Mouse (Mus musculus): ENCODE data around the gene Tango6.
A peak's percentile ranks its signal among the peaks of the same experiment; 100 is the strongest.

Gene Tango6

DNA sequence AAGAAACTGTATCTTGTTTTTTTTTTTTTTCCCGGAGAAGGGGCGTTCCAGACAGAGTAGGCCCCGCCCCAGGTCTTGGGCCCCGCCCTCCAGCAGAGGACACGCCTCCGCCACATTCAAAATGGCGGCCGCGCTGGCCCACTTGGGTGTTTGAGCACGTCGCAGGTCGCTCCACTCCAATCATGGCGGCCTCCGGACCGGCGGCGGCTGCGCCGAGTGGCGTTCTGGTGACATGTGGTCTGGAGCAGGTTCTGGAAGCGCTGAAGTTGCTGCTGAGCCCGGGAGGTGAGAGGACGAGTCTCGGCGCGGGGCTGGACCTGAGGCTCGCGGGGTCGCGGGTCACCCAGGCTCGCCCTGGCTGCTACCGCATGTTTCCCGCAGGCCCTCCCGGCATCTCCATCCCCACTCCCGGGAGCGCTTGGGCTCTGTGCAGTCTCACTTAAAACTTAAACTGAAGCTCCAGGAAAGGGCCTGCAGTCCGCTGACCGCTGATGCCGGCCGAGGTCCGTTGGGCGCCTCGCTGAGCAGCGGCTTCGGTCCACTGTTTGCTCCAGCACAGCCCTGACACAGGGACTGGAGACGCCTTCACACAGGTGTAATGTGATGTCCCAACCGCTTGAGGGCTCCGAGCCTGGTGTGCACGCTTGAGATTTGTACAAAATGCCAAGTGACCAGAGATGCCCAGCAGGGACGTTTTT, at the start of gene Tango6:
TSS of gene Tango6 (plus strand) at position 98 of the 698 bp plus-strand sequence.
- DNase-seq (ENCODE audit: low spot score), result peak; percentile 97

DNA sequence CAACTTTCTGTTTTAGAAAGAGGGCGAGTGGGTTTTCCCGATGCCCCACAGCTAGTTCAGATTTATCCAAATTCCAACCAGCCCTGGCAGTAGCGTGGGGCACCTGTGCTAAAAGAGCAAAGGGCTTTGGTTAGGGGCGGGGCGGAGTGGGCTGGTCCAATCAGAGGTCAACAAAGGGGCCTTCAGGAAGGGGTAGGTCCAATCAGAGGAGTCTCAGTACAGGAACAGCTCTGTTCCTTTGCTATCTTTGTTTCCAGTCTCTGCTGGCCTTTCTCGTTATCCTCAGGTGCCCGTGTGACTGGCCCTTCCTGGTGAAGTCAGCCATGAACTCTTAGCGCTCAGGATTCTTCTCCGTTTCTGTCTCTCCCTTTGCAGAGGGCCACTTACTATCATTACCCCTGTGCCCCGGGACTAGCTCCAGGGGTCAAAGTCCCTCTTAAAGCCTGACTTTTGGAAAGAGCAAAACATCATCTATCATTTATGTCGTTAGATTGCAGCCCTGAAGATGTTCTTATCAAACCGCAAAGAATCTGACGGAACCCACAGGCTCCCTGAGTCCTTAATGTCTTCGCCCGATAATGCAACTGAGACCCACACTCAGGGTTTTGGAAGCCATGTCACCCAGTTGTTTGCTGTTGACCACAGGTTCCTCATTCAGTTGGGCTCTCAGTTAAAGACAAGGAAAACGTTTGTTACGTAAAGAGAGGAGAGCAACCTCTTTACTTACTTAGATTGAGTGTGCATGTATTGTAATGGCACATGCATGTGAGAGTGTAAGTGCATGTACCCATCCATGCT, 49.3 kb upstream of the Tango6 start:
- DNase-seq (ENCODE audit: low spot score), result peak; percentile 61

DNA sequence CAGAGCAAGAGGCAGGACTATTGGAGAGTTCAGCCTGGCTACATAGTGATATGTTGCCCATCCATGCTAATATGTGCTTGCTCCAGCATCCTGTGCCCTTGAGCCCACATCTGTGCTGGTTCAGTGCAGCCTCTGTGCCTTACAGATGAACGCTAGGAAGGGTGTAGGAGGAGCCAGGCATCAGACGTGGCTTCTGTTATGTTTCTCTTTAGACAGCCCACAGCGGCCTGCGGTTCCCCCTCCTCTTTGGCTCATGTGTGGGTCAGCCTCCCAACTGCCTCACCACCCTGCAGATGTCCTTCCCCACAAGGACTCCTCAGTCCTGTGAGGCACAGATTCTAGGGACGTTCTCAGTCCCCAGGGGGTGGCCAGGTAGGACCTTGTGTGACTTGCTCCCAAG, 47.6 kb upstream of the Tango6 start:
- no peak for DNase-seq (ENCODE audit: low spot score)

DNA sequence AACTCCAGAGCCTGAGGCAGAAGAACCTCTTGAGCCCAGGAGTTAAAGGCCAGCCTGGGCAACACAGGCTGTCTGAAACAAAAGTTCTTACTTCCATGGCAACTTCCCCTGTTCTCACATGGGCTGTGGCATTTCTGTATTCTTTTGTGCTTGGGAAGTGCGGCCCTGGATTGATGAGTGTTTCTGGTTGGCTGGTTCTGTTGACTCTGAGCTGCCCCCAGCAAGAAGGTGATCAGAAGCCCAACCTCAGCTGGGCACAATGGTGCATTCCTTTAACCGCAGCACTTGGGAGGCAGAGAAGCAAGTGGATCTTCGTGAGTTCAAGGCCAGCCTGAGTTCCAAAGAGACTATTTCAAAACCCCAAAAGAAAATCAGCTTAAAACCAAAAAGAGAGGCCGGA, 45.4 kb upstream of the Tango6 start:
- DNase-seq (ENCODE audit: low spot score), result no peak

DNA sequence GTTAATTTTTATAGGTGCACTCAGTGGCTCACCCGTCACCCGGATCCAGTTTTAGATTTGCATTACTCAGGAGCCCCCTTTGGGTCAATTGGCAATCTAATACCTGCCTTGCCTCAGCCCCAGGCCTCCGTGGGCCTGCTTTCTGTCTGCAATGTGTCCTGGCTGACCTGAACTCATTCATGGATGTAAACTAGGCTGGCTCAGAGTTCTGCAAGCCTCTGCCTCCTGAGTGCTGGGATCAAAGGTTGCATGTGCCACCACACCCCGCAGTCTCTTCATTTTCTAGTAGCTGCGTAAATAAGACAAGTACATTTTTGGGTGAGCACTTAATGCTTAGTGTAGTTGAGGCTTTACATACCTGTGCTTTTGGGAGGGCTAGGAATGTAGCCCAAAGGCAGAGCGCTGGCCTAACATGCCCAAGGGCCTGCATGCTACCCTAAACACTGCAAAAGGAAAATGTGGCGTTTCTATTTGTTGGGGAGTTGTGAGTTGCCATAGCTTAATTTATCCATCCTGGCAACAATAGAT, 44.0 kb upstream of the Tango6 start:
- no peak for DNase-seq (ENCODE audit: low spot score)

DNA sequence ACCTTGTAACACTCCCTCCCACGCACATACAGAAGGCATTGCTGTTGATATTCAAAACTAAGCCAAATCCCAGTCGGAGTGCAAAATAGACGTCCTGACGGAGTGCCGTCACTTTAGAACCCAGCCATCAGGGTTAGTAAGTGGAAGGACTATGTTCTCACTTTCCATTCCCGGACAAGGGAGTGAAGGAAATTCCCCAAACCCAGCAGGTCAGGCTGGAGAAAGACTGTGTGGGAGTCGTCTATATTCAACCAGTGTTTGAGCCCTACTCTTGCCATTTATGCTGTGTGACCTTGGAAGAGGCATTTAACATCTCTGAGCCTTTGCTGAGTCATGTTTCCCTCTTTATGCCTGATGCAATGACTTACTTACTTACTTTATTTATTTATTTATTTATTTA, 42.7 kb upstream of the Tango6 start:
- DNase-seq (ENCODE audit: low spot score), result no peak

DNA sequence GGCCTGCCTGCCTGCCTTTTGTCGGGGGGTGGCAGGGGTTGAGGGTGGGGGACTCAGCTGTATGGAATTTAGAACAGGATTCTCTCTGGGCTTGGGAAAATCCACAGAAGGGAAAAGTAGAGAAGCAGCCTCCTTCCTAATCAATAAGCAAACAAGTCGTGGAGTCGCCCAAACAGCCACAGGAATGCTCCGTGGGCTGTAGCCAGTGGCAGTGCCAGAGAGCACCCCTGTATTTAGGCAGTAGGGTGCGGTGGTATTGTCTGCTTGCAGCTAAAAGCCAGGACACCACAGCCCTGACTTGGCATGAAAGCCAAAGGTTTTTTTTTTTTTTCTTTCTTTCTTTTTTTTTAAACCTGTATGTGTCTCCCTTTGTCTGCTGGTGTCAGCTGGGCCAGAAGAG, 41.9 kb upstream of the Tango6 start:
- DNase-seq (ENCODE audit: low spot score), result no peak

DNA sequence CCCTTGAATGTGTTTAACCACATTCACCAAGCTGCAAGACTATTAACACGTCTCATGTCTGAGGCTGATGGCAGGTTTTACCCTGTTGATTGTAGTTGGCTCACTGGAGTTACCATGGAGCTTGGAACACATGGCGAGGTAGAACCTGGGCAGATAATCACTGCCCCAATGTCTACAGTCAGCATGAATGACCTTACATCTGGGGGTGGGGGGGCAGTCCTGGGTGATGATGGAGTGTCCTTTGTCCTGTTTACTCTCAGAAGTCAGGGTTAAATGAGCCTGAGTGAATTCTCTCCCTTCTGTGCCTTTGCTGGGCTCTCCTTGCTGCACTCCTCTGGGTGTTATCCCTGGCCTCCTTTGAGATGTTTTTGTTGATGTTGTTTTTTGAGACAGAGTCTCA, 40.7 kb upstream of the Tango6 start:
- no peak for DNase-seq (ENCODE audit: low spot score)

DNA sequence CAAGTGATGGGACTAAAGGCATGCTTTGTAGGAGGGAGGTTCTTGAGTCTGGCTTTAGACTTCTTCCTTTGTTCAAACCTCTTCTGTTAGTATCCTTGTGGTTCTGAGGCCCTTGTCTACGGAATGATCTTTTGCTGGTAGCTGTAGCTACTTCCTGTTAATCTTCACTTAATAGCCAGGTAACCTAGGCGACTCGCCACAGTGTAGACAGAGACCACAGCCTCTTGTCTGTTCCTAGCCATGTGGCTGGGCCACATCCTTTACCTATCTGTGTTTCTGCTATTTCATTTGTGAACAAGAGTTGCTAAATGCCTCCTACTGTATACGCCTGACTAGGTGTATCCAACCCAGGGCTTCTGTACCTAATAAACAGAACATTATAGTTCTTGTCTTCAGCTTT, 39.8 kb upstream of the Tango6 start:
- DNase-seq (ENCODE audit: low spot score), result no peak

DNA sequence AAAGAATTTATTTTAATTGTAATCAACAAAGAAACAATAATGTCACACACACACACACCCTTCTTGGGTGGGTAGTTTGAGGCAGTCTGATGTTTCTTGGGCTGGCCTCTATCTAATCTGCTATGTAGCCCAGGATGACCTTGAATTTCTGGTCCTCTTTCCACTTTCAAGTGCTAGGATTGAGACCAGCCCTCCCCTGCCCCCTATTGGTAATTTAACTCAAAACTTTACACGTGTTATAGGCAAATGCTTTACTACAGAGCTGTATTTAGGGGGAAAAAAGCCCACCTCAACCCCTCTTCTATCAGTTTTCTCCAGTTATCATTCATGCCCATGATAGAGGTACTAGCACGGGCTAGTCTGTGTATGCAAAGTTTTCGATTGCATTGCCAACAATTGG, 37.9 kb upstream of the Tango6 start:
- no peak for DNase-seq (ENCODE audit: low spot score)

DNA sequence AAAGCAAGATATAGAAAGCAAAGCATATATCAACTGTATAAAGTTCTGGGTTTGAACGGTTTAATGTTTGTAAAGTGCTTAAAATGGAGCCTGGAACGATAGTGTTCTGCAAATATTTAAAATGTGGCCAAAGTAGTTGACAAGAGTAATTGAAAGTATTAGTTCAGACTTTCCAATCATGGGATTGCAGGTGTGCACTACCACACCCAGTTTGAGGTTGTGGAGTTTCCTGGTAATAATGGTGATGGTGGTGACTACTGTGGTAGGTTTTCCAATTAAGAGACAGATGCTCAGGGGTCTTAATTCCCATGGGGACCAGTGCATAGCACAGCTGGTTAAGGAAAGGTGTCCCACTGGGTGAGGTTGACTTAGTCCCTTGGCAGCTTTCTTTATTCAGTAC, 36.7 kb upstream of the Tango6 start:
- no peak for DNase-seq (ENCODE audit: low spot score)

DNA sequence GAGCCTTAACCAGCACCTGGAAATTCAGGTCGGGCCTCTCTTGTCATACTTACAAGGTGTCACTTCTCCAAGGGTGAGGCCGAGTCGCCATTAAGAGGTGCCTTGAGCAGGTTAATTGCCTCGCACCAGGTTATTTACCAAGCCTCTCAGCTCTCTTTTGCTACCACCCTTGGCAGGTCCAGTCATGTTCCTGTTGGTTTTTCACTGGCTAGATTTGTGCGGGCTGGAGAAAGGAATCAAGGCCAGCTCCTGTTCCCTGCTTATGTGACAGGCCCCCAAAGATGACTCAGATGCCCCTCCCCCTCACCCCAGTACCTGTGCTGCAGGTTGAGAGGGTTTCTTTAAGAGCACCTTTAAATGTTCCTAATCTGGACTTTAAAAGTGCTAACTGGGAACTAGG, 36.1 kb upstream of the Tango6 start:
- no peak for DNase-seq (ENCODE audit: low spot score)

DNA sequence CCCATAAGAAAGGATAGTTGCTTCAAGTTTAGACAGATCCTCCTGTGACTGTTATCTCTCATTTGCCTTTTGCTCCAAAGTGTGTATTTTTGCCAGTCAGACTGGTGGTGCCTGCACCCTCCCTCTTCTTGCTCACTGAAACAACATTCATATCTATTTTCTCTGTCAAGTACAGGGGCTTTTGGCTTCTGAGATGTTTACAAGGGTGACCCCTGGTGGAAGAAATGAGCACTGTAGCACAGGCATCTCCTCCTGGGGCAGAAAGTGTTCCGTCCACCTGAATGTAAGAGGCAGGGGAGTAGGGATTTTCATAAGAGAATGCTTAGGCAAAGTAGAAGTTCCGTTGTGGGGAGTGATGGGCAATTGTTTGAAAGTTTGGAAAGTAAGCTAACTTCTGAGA, 35.5 kb upstream of the Tango6 start:
- DNase-seq (ENCODE audit: low spot score), result peak; percentile 89

DNA sequence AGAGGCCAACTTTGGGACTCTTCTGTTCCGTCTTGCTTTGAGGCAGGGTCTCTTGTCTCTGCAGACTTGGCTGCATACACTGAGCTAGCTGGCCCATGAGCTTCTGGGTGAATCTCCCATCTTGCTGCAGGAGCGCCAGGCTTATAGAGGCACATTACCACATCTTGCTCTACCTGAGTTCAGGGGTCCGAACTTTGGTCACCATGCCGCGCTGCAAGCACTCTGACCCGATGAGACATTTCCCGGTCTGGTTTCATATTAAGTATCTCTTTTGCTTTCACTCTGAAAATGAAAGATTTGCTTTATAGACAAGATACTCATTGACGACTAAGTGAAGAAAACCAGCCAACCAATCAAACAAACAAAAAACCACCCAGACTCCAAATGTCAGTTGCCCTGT, 34.4 kb upstream of the Tango6 start:
- DNase-seq (ENCODE audit: low spot score), result no peak

DNA sequence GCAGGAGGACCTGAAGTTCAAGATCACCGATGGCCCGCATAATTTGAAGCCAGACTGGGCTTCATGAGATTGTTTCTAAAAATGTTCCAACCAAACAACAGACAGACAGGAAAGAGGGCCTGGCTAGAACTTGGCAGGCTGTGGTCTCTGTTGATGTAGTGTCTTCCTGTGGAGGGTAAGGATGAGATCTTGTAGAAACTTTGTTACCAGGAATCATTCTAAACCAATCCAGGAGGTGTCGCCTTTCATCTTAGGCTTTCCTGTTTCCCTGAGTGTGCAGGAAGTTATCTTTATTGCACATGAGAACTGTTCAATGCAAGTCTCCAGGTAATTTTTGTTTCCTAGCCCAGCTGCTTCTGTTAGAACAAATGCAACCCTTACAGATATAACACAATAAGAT, 30.9 kb upstream of the Tango6 start:
- DNase-seq (ENCODE audit: low spot score), result no peak

DNA sequence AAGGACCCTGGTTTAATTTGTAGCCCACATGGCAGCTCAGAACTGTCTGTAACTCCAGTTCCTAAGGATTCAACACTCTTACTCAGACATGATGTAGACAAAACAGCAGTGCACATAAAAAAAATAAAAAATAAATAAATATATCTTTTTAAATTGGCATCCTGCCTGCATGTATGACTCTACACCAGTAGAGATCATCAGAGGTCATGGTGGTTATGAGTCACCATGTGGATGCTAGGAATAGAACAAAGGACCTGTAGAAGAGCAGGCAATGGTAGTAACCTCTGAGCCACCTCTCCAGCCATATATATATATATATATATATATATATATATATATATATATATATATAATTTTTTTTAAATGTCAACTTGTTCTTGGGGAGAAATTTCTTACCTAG, 26.8 kb upstream of the Tango6 start:
- no peak for DNase-seq (ENCODE audit: low spot score)

DNA sequence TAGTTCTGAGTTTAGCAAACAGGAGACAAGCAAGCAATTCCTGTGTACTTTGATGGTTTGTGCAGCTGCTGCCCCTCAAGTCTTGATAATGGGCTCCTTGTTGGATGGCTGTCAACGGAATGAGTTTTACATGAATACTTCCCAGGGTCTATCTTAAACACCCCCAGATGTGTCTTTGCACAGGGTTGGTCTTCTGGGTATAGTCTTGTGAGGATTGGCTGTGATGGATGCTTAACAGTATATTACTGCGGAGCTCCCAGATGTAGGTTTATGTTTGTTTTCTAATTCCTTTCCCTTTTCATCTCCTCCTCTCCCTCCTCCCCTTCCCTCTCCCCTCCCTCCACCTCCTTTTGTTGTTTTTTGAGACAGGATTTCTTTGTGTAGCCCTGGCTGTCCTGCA, 10.1 kb upstream of the Tango6 start:
- no peak for DNase-seq (ENCODE audit: low spot score)

DNA sequence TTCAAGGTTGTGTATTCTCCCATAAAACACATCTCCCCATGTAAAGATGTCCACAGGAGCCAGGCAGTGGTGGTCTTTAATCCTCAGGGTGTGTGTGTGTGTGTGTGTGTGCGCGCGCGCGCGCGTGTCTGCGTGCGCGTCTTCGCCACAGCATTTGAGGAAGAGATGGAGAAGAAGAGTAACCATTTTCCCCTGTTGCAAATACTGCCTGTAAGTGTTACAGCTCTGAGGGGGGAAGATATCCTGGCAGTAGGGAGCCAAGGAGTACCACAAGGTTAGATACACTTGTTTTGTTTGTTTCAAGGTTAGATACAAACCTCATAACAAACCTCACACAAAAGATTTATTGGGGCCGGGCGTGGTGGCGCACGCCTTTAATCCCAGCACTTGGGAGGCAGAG, 8.6 kb upstream of the Tango6 start:
- no peak for DNase-seq (ENCODE audit: low spot score)

DNA sequence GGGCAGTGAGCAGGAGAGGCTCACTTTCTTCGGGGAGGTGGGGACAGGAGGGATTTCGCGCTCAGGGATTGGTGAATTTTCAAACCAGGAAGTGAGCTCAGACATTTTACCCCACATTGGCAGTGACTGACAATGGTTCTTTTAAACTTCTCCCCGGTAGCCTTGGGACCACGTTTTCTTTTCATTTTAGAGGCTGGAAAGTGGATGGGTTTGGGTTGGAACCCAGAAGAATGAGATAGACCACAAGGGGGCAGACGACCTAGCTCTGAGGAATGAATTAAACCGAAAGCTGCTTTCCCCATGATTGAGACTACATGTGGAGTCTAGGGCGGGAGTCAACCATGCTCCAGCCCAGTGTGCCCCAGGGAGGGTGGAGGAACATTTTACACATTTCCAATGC, 8.0 kb upstream of the Tango6 start:
- DNase-seq (ENCODE audit: low spot score), result no peak

DNA sequence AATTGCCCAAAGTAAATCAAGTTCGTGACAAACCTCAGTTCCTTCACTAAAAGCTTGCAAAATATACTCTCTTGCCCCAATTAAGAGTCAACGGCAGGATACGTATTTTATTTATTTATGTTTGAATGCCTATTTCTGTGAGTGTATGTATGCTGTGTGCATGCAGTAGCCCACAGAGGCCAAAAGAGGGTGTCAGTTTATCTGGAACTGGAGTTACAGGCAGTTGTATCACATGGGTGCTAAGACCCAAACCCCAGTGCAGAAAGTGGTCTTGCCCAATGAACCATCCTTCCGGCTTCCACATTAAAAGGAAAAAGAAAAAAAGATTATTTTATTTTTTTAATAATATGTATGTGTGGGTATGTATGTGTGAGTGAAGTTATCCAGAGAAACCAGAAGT, 1.5 kb downstream of the Tango6 start:
- DNase-seq (ENCODE audit: low spot score), result no peak

DNA sequence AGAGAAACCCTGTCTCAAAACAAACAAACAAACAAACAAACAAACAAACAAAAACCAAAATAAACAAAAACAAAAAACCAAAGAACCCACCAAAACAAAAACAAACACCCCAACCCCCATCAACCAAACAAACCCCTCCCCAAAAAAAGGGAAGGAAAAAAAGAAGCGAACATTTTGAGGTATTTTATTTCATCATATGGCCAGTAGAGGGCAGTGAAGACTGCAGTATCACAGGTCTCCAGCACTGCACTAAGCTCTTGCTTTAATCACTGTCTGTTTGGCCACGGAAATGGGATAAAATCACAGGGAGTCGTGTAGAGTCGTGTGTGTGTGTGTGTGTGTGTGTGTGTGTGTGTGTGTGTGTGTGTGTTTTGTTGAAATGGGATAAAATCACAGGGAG, 4.6 kb downstream of the Tango6 start:
- DNase-seq (ENCODE audit: low spot score), result no peak

DNA sequence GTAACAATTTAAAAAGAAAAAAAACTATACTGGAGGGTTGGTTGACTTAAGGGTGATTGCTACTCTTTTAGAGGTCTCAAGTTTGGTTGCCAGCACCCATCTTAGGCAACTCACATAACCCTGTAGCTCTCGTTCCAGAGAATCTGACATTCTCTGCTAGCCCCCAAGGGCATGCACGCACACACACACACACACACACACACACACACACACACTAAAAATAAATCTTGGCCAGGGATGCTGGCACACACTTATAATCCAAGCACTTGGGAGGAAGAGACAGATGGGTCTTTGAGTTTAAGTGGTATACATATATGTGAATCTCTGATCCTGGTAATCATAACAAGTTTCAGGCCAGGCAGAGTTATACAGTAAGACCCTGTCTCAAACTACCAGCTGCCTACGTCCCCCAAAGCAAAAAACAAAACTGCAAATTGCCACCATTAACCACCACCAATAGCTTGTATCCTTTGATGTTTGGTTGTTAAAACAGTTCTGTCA, 14.9 kb downstream of the Tango6 start:
- no peak for DNase-seq (ENCODE audit: low spot score)

DNA sequence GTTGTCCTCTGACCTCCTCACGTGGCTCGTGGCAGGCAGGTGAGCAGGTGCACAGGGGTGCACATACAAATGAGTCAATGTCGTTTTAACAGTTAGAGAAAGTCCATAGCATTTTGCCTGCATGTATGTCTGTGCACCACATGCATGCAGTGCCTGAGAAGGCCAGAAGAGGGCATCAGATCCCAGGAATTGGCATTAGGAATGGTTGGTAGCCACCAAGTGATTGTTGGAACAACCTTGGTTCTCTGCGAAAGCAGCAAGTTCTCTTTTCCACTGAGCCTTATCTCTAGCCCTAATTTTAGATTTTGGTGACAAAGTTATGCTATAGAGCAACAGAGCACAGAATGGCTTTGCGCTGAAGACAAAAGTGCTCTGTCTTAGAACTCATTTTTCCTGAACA, 16.7 kb downstream of the Tango6 start:
- DNase-seq (ENCODE audit: low spot score), result peak; percentile 87
